Mouse (Mus musculus) heart, embryonic 11.5 days (tissue): ENCODE results near the gene Dcaf17. TPM values are rescaled to one million over a fixed set of nuclear protein-coding genes. Genes with fewer than 3 reads are reported as not detected.
A peak's percentile ranks its signal among the peaks of the same experiment; 100 is the strongest.

Source experiments
- ATAC-seq: fragments of 200-750 bp; cut with Nextera tagmentation; replicated peaks from 2 replicates; pipeline ENCODE4 v1.8.0; 2017; ENCODE audit warnings: moderate library complexity; ENCODE audit not compliant: insufficient number of reproducible peaks, low FRiP score, low TSS enrichment
- H3K27ac ChIP-seq: fragments of 300-500 bp; sonication (generic); 2 replicates; pipeline ENCODE4 v1.5.1; 2014; ENCODE audit warnings: mild to moderate bottlenecking, low read depth, low read length
- H3K27me3 ChIP-seq: fragments of 300-500 bp; sonication (generic); 2 replicates; pipeline ENCODE4 v1.6.1; 2014; ENCODE audit warnings: mild to moderate bottlenecking, low read length, mixed read lengths; ENCODE audit not compliant: control insufficient read depth, insufficient read depth
- H3K36me3 ChIP-seq: fragments of 300-500 bp; sonication (generic); 2 replicates; pipeline ENCODE4 v1.6.1; 2014; ENCODE audit warnings: mild to moderate bottlenecking, low read length, moderate library complexity, mixed read lengths; ENCODE audit not compliant: control insufficient read depth, insufficient read depth
- H3K4me1 ChIP-seq: fragments of 300-500 bp; sonication (generic); 2 replicates; pipeline ENCODE4 v1.6.1; 2014; ENCODE audit warnings: low read length; ENCODE audit not compliant: control insufficient read depth, insufficient read depth
- H3K4me2 ChIP-seq: fragments of 300-500 bp; sonication (generic); 2 replicates; pipeline ENCODE4 v1.6.1; 2014; ENCODE audit warnings: mild to moderate bottlenecking, moderate library complexity
- H3K4me3 ChIP-seq: fragments of 300-500 bp; sonication (generic); 2 replicates; pipeline ENCODE4 v1.5.1; 2014; ENCODE audit warnings: low read depth, low read length
- H3K9ac ChIP-seq: fragments of 300-500 bp; sonication (generic); 2 replicates; pipeline ENCODE4 v1.6.1; 2014; ENCODE audit warnings: mild to moderate bottlenecking, low read depth, low read length, moderate library complexity
- H3K9me3 ChIP-seq: fragments of 300-500 bp; sonication (generic); replicated peaks from 2 replicates; pipeline ENCODE4 v1.6.1; 2016; ENCODE audit warnings: low read length; ENCODE audit not compliant: control insufficient read depth
- WGBS: fragments of 180-500 bp; shearing (Covaris S2); extraction: QIAGEN DNeasy Blood & Tissue Kit; methylation state at CpG from one replicate; pipeline ENCODE4 v1.1.7; 2014; ENCODE audit not compliant: insufficient replicate concordance; 5-methylcytosine and 5-hydroxymethylcytosine counted together
- polyA plus RNA-seq: library from polyadenylated mRNA; unstranded; fragments of >200 nt; fragmentation: Nextera tagmentation; extraction: Ambion mirVana; gene quantifications from 2 replicates; pipeline ENCODE4 v1.2.1, GENCODE M21; 2014

Gene Dcaf17
- polyA plus RNA-seq, 1 experiment from 2014 or later = 18.1 TPM

DNA sequence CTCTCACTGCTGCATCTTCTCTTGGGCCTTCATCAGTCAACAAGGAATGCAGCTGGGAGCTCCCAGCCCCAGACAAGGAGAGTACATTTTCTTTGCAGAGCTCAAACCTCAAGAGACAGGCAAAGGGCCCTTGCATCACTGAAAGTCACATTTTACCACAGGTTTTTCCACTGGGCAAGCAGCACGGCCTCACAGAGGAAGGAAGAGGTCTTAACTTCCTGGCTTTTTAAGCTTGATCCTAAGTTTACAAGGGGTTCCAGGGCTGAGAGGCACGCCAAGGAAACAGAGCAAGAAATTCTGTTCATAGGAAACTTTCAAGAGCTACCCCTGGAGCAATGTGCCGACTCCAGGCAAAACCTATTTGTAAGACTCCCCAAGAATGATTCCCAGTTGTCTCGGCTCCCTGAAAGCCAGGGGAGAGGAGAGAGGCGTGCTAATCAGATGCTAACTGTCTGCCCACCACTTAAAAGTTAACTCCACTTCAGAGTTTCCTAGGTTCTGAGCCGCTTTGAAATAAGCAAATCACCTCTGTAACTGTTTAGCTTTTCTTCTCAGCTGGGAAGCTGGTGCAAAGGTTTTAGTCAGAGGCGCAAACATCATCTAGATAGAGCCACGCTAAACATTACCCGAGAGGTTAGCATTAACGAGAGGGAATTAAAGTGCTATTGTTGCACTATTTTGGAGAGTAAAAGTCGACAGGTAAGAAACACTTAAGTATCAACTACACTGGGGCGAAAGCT is 29.4 kb upstream of the Dcaf17 start:
- 27% methylated on average over 12 of the region's 12 CpGs for WGBS
- no peak overlapping the region for H3K4me3 ChIP-seq
- H3K9me3 ChIP-seq = no peaks in the 10 kb centered on the region
- no peaks in the 10 kb centered on the region for H3K27me3 ChIP-seq
- ATAC-seq = no peak
- H3K4me1 ChIP-seq = peaks cover 6% of the 10 kb centered on the region; the same call in 1 of the 2 replicates
- H3K4me2 ChIP-seq = no peak overlapping the region
- H3K36me3 ChIP-seq = no peaks in the 10 kb centered on the region
- peak overlapping the region; percentile 0; the same call in 1 of the 2 replicates for H3K27ac ChIP-seq
- H3K9ac ChIP-seq = no peak overlapping the region

DNA sequence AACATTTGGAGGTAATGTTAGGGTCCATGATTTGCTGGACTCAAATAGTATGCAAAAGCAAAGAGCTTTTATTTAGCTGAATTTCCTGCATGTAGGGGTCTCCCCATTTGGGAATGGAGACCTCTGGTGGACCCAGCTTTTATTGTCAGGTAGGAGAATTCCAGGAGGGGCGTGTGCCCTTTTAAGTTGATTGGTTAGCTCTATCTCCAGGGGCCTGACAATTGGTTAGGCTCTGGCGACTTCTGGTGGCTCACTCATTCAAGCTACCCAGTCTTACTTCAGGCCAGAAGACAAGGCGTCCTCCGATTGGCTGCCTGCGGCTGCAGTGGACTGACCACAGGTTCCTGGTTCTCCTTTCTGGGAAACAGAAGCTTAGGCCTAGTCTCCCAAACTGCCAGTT is 28.3 kb upstream of the Dcaf17 start:
- Histone ChIP-seq H3K4me3 (no peak overlapping the region), H3K27ac (peak overlapping the region; percentile 32; the same call in 1 of the 2 replicates), H3K4me1 (peaks cover 6% of the 10 kb centered on the region), H3K36me3 (no peaks in the 10 kb centered on the region), H3K27me3 (no peaks in the 10 kb centered on the region), H3K9me3 (no peaks in the 10 kb centered on the region), H3K4me2 (no peak overlapping the region), H3K9ac (no peak overlapping the region)
- peak; percentile 72 for ATAC-seq
- WGBS = 34% methylated on average over 5 of the region's 5 CpGs

DNA sequence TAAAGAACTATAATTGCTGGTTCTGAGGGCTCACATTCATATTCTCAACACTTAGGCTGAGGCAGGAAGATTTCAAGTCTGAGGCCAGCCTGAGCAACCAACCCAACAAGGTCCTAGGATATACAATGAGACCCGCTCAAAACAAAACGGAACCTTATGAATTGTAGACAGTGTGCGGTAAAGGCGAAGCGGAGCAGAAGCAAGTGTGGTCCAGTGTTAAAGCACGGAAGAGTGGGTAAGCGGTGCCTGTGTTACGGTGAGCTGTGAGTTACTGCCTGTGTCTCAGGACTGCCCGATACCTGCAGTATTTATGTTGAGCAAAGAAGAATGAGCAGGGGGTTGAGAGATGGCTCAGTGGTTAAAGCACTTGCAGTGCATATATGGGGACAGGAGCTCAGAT is 27.5 kb upstream of the Dcaf17 start:
- Histone ChIP-seq H3K27ac (no peak overlapping the region), H3K4me1 (peaks cover 6% of the 10 kb centered on the region), H3K9me3 (no peaks in the 10 kb centered on the region), H3K9ac (no peak overlapping the region), H3K36me3 (no peaks in the 10 kb centered on the region), H3K27me3 (no peaks in the 10 kb centered on the region), H3K4me3 (no peak overlapping the region), H3K4me2 (no peak overlapping the region)
- WGBS = 93% methylated on average over 9 of the region's 9 CpGs
- no peak for ATAC-seq

DNA sequence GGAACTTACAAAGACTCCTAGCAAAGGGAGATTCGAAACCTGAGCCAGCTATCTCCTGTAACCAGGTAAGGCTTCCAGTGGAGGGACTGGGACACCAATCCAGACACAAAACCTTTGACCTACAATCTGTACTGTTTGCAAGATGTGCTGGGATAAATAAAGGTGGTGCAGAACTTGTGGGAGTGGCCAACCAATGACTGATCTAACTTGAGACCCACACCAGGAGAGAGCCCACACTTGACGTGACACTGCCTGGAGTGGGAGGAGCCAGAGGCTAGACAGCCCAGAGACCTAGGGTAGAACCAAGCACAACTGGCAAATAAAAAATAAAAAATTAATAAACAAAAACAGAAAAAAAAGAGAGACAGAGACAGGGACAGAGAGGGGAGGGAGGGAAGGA is 24.5 kb upstream of the Dcaf17 start:
- Histone ChIP-seq H3K9ac (no peak overlapping the region), H3K36me3 (no peaks in the 10 kb centered on the region), H3K4me3 (no peak overlapping the region), H3K4me2 (no peak overlapping the region), H3K9me3 (no peaks in the 10 kb centered on the region), H3K27ac (no peak overlapping the region), H3K4me1 (peaks cover 2% of the 10 kb centered on the region), H3K27me3 (no peaks in the 10 kb centered on the region)
- 88% methylated on average over 2 of the region's 2 CpGs for WGBS
- ATAC-seq = no peak

DNA sequence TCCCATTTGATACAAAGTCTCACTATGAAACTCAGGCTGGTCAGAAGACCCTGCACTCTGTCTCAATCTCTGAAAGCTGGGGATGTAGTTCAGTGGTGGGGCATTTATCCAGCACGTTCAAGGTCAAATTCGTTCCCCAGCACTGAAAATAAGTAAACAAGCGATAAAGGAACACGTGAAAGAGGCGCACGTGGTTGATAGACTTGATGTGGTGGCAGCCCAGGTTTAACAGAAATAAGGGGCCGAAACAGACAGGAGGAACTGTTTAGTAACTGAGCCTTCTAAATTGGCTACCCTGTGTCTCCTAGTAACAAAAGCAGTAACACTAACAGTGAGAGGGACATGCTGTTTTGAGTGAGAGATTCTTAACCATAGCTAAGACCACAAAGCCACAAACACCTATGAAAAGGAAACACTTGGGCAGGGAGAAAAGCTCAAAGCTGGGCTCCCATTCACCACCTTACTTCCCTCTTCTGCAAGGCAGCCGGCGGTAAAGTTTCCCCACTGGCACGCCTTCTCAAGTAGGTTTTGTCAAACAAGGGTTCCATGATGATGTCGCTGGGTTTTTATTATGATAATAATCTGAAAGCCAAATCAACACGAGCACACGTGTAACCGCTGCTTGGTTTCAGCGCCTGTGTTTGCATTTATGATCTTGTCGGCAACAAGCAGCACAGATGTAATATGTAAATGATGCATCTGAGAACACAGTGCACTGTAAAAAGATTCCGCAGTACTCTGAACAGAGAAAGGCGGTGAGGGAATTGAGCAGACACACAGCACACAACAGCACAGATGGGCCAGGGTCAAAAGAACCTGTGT is 22.9 kb upstream of the Dcaf17 start:
- H3K9me3 ChIP-seq = no peaks in the 10 kb centered on the region
- H3K36me3 ChIP-seq = no peaks in the 10 kb centered on the region
- WGBS = 80% methylated on average over 18 of the region's 18 CpGs
- H3K27ac ChIP-seq = no peak overlapping the region
- H3K27me3 ChIP-seq = no peaks in the 10 kb centered on the region
- no peak overlapping the region for H3K4me3 ChIP-seq
- no peak for ATAC-seq
- H3K4me2 ChIP-seq = no peak overlapping the region
- H3K4me1 ChIP-seq = no peaks in the 10 kb centered on the region; the same call in 1 of the 2 replicates
- no peak overlapping the region for H3K9ac ChIP-seq

DNA sequence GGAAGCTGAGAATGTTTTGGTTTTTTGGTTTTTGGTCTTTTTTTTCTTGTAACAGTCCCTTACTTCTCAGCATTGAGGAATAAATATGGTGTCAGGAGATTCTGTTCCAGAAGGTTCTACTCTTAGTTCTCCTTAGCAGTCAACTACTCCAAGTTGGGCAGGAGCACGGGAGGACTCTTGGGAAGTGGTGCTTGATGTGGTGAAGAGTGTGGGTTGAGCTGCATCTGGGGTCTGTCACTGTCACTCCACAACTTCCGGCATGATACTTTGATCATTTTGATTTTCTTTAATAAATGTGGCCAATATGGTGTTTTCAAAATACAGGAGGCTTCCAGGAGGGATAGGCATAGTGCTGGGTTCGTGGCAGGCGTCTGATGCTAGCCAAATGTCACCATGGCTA is 22.1 kb upstream of the Dcaf17 start:
- no peak overlapping the region for H3K9ac ChIP-seq
- H3K4me3 ChIP-seq = no peak overlapping the region
- no peak overlapping the region for H3K4me2 ChIP-seq
- H3K9me3 ChIP-seq = no peaks in the 10 kb centered on the region
- H3K4me1 ChIP-seq = no peaks in the 10 kb centered on the region; the same call in 1 of the 2 replicates
- no peak overlapping the region for H3K27ac ChIP-seq
- H3K36me3 ChIP-seq = no peaks in the 10 kb centered on the region
- ATAC-seq = no peak
- whole genome bisulfite sequencing = 72% methylated on average over 4 of the region's 4 CpGs
- H3K27me3 ChIP-seq = no peaks in the 10 kb centered on the region

DNA sequence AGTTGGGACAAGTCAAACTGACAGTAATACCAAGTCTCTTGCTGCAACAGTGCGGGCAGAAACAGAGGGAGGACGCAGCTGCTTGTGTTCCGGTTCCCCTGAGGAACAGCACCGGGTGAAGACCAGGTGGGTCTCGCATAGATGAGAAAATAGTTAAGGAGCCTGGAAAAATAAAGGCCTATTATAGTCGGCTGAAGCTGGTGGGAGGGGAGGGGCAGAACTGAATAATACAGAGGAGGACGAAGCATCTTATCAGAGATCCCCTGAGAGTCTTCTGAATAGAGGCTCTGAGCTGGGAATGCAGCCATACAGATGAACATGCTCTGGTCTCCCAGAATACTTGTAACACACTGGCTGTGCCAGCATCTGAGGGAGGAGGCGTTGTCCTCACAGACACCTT is 21.1 kb upstream of the Dcaf17 start:
- WGBS = 53% methylated on average over 8 of the region's 8 CpGs
- no peak overlapping the region for H3K4me2 ChIP-seq
- no peaks in the 10 kb centered on the region; the same call in 1 of the 2 replicates for H3K4me1 ChIP-seq
- no peak overlapping the region for H3K27ac ChIP-seq
- H3K27me3 ChIP-seq = no peaks in the 10 kb centered on the region
- H3K36me3 ChIP-seq = no peaks in the 10 kb centered on the region
- H3K9me3 ChIP-seq = no peaks in the 10 kb centered on the region
- ATAC-seq = no peak
- H3K9ac ChIP-seq = no peak overlapping the region
- no peak overlapping the region for H3K4me3 ChIP-seq

DNA sequence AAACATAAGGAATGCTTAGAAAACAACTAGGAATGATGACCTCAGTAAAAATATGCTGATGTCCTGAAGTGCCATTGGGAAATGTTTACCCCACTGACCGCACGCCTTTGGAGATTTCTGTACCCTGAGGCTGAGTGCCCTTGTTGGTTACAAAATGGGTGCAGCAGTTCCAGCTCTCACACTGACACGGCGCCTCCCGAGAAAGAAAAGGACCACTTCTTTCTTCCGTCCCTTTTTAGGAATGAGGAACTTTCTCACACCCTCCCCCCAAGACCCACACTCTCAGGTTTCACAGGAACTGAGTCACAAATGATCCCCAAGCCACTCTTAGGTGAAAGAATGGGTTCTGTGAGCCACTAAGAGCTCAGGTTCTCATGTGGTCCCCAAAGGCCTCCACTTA is 17.7 kb upstream of the Dcaf17 start:
- Histone ChIP-seq H3K27me3 (no peaks in the 10 kb centered on the region), H3K4me3 (no peak overlapping the region), H3K9ac (no peak overlapping the region), H3K9me3 (no peaks in the 10 kb centered on the region), H3K4me2 (no peak overlapping the region), H3K4me1 (no peaks in the 10 kb centered on the region; the same call in 1 of the 2 replicates), H3K27ac (no peak overlapping the region), H3K36me3 (no peaks in the 10 kb centered on the region)
- 71% methylated on average over 6 of the region's 6 CpGs for WGBS
- no peak for ATAC-seq
